Mouse (Mus musculus): ENCODE measurements around the gene Samd8. TPM values are rescaled to one million over a fixed set of nuclear protein-coding genes. Genes with fewer than 3 reads are reported as not detected.

The Samd8 gene
- polyA plus RNA-seq, 1 experiment from 2014 or later = 15.0 TPM

DNA sequence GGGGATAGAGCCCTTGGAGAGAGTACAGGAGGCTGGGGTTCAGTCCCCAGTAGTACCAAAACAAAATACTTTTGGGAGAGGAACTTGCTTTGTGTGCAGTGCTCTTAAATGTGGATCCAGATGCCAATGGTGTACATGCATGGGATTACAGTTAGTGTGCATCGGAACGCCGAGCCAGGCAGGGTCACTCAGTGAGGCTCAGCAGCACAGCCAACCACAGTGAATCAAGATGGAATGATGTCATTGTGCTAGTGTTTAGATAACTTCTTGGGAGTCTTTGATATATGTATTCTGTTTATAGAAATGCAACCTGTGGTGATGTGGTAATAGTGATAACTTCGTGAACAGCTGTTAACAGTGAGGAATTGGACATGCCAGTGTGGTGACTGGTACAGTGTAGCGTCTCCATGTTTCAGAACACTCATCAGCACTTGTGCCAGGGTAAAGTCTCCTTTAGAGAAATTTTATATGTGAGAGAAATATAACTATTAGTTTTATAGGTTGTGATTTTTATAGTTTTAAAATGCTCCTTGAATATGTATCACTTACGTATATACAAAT, 16.1 kb downstream of the Samd8 start:
- H3K36me3 ChIP-seq (ENCODE audit: control insufficient read depth, insufficient read depth, low read length) = no peaks in the 10 kb centered on the region
- no peak overlapping the region for H3K4me2 ChIP-seq (replicated peaks; ENCODE audit: low read depth, low read length)
- 88% methylated on average over 6 of the region's 6 CpGs for WGBS
- no peaks in the 10 kb centered on the region for H3K9me3 ChIP-seq (ENCODE audit: control insufficient read depth, low read depth, low read length)
- ATAC-seq (ENCODE audit: insufficient number of reproducible peaks, insufficient read depth, low FRiP score, low read depth) = no peak
- no peak overlapping the region for H3K9ac ChIP-seq (replicated peaks; ENCODE audit: low read depth, low read length)
- H3K4me3 ChIP-seq (ENCODE audit: low read depth, low read length) = no peak overlapping the region
- no peaks in the 10 kb centered on the region for H3K4me1 ChIP-seq (ENCODE audit: control insufficient read depth, insufficient read depth, low read length)
- no peaks in the 10 kb centered on the region for H3K27me3 ChIP-seq (ENCODE audit: control insufficient read depth, insufficient read depth, low read length)
- no peak overlapping the region for H3K27ac ChIP-seq (ENCODE audit: low read length)

DNA sequence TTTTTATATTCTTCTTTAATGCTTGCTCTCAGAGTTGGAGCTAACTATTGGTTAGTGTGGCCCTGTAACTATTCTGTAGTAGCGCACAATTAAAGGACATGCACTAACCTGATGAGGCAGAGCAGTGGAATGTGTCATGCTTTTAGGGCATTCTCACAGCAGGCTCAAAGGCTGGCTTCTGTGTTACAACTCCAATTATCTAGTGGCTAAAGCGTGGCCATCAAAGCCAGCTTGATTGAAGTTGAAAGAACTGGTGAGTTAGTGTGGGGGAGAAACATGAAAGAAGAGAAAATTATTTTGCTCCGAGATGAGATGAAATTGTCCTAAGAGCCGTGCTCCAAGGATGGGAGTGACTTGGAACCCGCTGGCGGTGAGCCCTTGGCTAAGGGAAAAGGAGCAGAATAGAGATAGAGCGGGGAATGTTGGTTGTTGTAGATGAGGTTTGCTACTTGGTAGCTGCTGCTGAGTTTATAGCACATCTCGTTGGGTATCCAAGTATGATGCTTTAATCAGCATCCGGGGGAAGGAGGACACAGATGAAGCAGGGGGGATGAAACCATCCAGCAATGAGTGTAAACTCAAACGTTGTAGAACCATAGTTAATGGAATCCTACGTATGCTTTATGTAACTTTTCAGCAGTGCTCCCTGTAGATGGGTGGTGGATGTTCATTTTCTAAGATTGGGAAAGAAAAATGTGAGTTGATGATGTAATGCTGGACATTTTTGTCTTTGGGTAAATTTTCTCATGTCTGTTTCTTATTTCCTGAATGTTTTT, 22.4 kb downstream of the Samd8 start:
- no peak overlapping the region for H3K4me2 ChIP-seq (replicated peaks; ENCODE audit: low read depth, low read length)
- no peak for ATAC-seq (ENCODE audit: insufficient number of reproducible peaks, insufficient read depth, low FRiP score, low read depth)
- H3K9ac ChIP-seq (replicated peaks; ENCODE audit: low read depth, low read length) = no peak overlapping the region
- no peaks in the 10 kb centered on the region for H3K27me3 ChIP-seq (ENCODE audit: control insufficient read depth, insufficient read depth, low read length)
- no peak overlapping the region for H3K27ac ChIP-seq (ENCODE audit: low read length)
- H3K36me3 ChIP-seq (ENCODE audit: control insufficient read depth, insufficient read depth, low read length) = peaks cover 10% of the 10 kb centered on the region
- WGBS = 82% methylated on average over 11 of the region's 11 CpGs
- H3K4me3 ChIP-seq (ENCODE audit: low read depth, low read length) = no peak overlapping the region
- H3K9me3 ChIP-seq (ENCODE audit: control insufficient read depth, low read depth, low read length) = no peaks in the 10 kb centered on the region
- no peaks in the 10 kb centered on the region for H3K4me1 ChIP-seq (ENCODE audit: control insufficient read depth, insufficient read depth, low read length)

DNA sequence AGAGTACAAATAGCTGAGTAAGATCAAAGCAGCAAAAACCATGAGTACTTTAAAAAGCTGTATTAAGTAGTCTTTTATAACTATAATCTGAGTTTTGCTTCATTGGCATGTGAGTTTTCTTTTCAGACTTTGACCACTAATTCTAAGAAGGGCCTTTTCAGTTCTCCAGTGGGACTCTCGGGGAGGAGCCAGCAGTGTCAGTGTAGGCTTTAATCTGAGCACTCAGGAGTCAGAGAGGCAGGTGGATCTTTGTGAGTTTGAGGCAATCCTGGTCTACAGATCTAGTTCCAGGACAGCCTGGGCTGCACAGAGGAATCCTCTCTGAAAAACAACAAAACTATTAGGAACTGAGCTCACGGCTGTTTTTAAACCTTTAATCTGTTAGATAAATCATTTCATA, 23.6 kb downstream of the Samd8 start:
- H3K4me2 ChIP-seq (replicated peaks; ENCODE audit: low read depth, low read length) = no peak overlapping the region
- WGBS = 58% methylated on average over 2 of the region's 2 CpGs

DNA sequence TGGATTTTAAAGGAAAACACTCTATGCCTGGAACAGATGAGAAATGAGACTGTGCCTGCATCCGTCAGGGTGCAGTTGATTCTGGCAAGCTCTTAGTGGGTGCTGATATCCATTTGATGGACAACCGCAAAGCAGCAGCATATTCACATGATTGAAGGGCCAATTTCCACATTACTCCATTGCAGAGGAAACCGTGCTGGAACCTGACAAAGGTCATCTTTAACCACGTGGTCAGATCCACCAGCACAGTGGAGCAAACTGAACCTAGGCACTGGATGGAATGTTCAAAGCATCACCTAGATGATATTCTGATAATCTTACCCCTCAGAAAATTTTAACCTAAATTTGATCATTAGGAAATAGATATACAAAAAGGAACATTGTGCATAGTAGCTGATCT, 25.9 kb downstream of the Samd8 start:
- H3K4me1 ChIP-seq (ENCODE audit: control insufficient read depth, insufficient read depth, low read length) = no peaks in the 10 kb centered on the region
- ATAC-seq (ENCODE audit: insufficient number of reproducible peaks, insufficient read depth, low FRiP score, low read depth) = no peak
- H3K36me3 ChIP-seq (ENCODE audit: control insufficient read depth, insufficient read depth, low read length) = peaks cover 10% of the 10 kb centered on the region
- no peaks in the 10 kb centered on the region for H3K27me3 ChIP-seq (ENCODE audit: control insufficient read depth, insufficient read depth, low read length)
- 92% methylated on average over 4 of the region's 4 CpGs for WGBS
- no peak overlapping the region for H3K27ac ChIP-seq (ENCODE audit: low read length)
- no peak overlapping the region for H3K4me2 ChIP-seq (replicated peaks; ENCODE audit: low read depth, low read length)
- H3K4me3 ChIP-seq (ENCODE audit: low read depth, low read length) = no peak overlapping the region
- no peaks in the 10 kb centered on the region for H3K9me3 ChIP-seq (ENCODE audit: control insufficient read depth, low read depth, low read length)
- no peak overlapping the region for H3K9ac ChIP-seq (replicated peaks; ENCODE audit: low read depth, low read length)

More for the DNA sequence above, 23.6 kb downstream of the Samd8 start:
- no peak for ATAC-seq (ENCODE audit: insufficient number of reproducible peaks, insufficient read depth, low FRiP score, low read depth)
- no peaks in the 10 kb centered on the region for H3K9me3 ChIP-seq (ENCODE audit: control insufficient read depth, low read depth, low read length)
- no peak overlapping the region for H3K9ac ChIP-seq (replicated peaks; ENCODE audit: low read depth, low read length)
- no peaks in the 10 kb centered on the region for H3K4me1 ChIP-seq (ENCODE audit: control insufficient read depth, insufficient read depth, low read length)
- H3K27ac ChIP-seq (ENCODE audit: low read length) = no peak overlapping the region
- H3K27me3 ChIP-seq (ENCODE audit: control insufficient read depth, insufficient read depth, low read length) = no peaks in the 10 kb centered on the region
- H3K36me3 ChIP-seq (ENCODE audit: control insufficient read depth, insufficient read depth, low read length) = peaks cover 10% of the 10 kb centered on the region
- H3K4me3 ChIP-seq (ENCODE audit: low read depth, low read length) = no peak overlapping the region

DNA sequence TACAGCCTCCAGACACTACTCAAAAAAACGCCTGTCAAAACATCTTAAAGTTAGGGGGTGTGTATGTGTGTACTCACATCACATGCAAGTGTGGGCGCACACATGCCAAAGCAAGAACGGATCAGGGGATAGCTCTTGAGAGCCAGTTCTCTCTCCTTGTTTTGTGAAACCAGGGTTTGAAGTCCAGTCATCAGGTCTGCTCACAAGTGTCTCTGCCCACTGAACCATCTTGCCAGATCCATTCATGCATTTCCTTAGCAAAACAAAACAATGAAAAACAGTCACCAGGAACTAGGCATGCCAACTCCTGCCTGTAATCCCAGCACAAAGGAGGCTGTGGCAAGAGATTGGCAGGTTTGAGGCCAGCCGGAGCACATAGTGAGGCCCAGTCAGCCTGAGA, 36.2 kb downstream of the Samd8 start:
- H3K4me3 ChIP-seq (ENCODE audit: low read depth, low read length) = no peak overlapping the region
- no peaks in the 10 kb centered on the region for H3K4me1 ChIP-seq (ENCODE audit: control insufficient read depth, insufficient read depth, low read length)
- H3K27me3 ChIP-seq (ENCODE audit: control insufficient read depth, insufficient read depth, low read length) = no peaks in the 10 kb centered on the region
- H3K36me3 ChIP-seq (ENCODE audit: control insufficient read depth, insufficient read depth, low read length) = peaks cover 9% of the 10 kb centered on the region; the same call in 1 of the 2 replicates
- no peak for ATAC-seq (ENCODE audit: insufficient number of reproducible peaks, insufficient read depth, low FRiP score, low read depth)
- H3K9me3 ChIP-seq (ENCODE audit: control insufficient read depth, low read depth, low read length) = no peaks in the 10 kb centered on the region
- no peak overlapping the region for H3K4me2 ChIP-seq (replicated peaks; ENCODE audit: low read depth, low read length)
- no peak overlapping the region for H3K9ac ChIP-seq (replicated peaks; ENCODE audit: low read depth, low read length)
- 89% methylated on average over 4 of the region's 4 CpGs for WGBS
- H3K27ac ChIP-seq (ENCODE audit: low read length) = no peak overlapping the region

DNA sequence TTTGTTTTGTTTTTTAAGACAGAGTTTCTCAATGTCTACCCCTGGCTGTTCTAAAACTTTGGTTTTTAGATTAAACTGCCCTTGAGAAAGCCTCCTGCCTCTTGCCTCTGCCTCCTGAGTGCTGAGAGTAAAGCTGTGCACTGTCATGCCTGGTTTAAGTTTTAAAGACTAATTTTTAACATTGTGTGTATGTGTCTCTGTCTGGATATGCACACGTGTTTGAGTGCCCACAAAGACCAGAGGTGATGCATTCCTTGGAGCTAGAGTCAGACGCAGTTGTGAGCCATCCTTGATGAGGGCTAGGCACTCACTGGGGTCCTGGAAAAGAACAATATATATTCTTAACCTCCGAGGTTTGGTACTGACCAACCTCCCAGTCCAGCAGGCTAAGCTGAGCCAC, 37.0 kb downstream of the Samd8 start:
- H3K4me2 ChIP-seq (replicated peaks; ENCODE audit: low read depth, low read length) = no peak overlapping the region
- H3K9me3 ChIP-seq (ENCODE audit: control insufficient read depth, low read depth, low read length) = no peaks in the 10 kb centered on the region
- peaks cover 9% of the 10 kb centered on the region; the same call in 1 of the 2 replicates for H3K36me3 ChIP-seq (ENCODE audit: control insufficient read depth, insufficient read depth, low read length)
- H3K27ac ChIP-seq (ENCODE audit: low read length) = no peak overlapping the region
- WGBS = 79% methylated on average over 3 of the region's 3 CpGs
- no peaks in the 10 kb centered on the region for H3K27me3 ChIP-seq (ENCODE audit: control insufficient read depth, insufficient read depth, low read length)
- H3K4me1 ChIP-seq (ENCODE audit: control insufficient read depth, insufficient read depth, low read length) = no peaks in the 10 kb centered on the region
- no peak for ATAC-seq (ENCODE audit: insufficient number of reproducible peaks, insufficient read depth, low FRiP score, low read depth)
- no peak overlapping the region for H3K9ac ChIP-seq (replicated peaks; ENCODE audit: low read depth, low read length)
- no peak overlapping the region for H3K4me3 ChIP-seq (ENCODE audit: low read depth, low read length)

DNA sequence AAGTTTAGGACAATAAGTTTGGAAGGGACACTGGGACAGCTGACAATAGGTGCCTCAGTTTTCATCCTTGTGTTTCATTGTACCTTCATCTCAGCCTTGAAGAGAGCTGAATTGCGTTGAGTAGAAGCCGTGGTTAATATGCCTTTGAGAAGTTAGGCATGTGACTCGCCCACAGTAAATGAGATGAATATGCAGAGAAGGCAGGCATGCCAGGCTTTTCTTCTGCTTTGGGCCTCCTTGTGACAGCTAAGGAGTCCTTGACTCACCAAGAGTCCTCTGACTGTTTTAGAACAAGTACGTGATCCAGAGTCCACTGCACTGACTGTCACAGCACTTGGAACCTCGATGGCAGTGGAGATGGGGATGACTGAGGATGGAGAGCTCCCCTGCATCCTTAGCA, 37.8 kb downstream of the Samd8 start:
- peaks cover 11% of the 10 kb centered on the region; the same call in 1 of the 2 replicates for H3K36me3 ChIP-seq (ENCODE audit: control insufficient read depth, insufficient read depth, low read length)
- 91% methylated on average over 5 of the region's 5 CpGs for WGBS

DNA sequence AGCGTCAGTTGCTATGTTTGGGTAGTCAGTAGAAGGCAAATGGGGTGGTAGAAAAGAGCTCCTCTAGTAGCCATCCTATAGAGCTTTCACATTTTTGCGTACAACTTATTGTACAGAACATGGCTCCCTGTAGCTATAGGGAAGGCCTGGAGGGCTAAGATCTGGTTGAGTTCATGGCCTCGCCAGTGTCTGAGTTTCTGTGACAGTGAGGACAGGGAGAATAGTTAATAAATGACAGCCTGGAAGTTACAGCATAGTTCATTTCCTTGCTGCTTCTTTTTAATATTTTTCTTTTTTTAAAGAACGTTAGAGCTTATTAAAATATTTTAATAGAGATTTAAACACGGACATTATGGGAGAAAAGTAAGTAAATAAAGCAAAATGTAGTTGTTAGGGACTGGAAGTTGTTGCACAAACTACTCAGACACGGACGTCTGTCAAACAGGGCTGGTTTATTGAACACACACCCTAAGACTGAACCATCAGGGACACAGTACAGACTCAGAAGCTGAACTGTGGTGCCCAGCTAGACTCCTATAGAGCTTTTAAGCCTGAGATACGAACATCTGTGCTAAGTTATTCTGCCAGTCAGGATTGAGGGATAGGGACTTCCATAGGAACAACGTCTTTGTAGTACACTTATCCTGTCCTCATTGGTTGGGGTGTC, 40.4 kb downstream of the Samd8 start:
- Histone ChIP-seq H3K27ac (ENCODE audit: low read length) (no peak overlapping the region), H3K4me3 (ENCODE audit: low read depth, low read length) (no peak overlapping the region), H3K9ac (replicated peaks; ENCODE audit: low read depth, low read length) (no peak overlapping the region), H3K4me1 (ENCODE audit: control insufficient read depth, insufficient read depth, low read length) (peaks cover 5% of the 10 kb centered on the region; the same call in 1 of the 2 replicates), H3K27me3 (ENCODE audit: control insufficient read depth, insufficient read depth, low read length) (no peaks in the 10 kb centered on the region), H3K4me2 (replicated peaks; ENCODE audit: low read depth, low read length) (no peak overlapping the region), H3K36me3 (ENCODE audit: control insufficient read depth, insufficient read depth, low read length) (peaks cover 3% of the 10 kb centered on the region; the same call in 1 of the 2 replicates), H3K9me3 (ENCODE audit: control insufficient read depth, low read depth, low read length) (no peaks in the 10 kb centered on the region)
- no peak for ATAC-seq (ENCODE audit: insufficient number of reproducible peaks, insufficient read depth, low FRiP score, low read depth)
- WGBS = 87% methylated on average over 9 of the region's 9 CpGs

More for the DNA sequence above, 37.8 kb downstream of the Samd8 start:
- no peak overlapping the region for H3K4me3 ChIP-seq (ENCODE audit: low read depth, low read length)
- no peak overlapping the region for H3K9ac ChIP-seq (replicated peaks; ENCODE audit: low read depth, low read length)
- H3K27ac ChIP-seq (ENCODE audit: low read length) = no peak overlapping the region
- no peak overlapping the region for H3K4me2 ChIP-seq (replicated peaks; ENCODE audit: low read depth, low read length)
- no peaks in the 10 kb centered on the region for H3K27me3 ChIP-seq (ENCODE audit: control insufficient read depth, insufficient read depth, low read length)
- H3K4me1 ChIP-seq (ENCODE audit: control insufficient read depth, insufficient read depth, low read length) = no peaks in the 10 kb centered on the region
- H3K9me3 ChIP-seq (ENCODE audit: control insufficient read depth, low read depth, low read length) = no peaks in the 10 kb centered on the region
- no peak for ATAC-seq (ENCODE audit: insufficient number of reproducible peaks, insufficient read depth, low FRiP score, low read depth)
